Mouse (Mus musculus): ENCODE measurements around the gene Wdr82.

DNA sequence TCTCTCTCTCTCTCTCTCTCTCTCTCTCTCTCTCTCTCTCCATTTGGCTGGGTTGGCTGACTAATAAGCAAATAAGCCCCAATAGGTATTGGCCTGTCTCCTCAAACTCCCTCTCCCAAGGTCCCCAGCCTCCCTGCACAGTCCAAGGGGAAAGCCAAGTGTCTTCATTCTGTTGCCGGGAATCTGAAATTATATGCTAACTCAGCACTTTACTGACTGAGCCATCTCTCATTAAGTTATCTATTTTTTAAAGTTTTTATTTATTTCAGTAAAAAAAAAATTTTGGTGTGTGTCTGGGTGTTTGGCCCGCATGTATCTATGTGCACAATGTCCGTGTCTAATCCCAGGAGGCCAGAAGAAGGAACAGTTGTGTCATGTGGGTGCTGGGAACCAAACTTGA is 31.2 kb downstream of the Wdr82 start:
- TF ChIP-seq CTCF (IDR thresholded peaks at IDR 0.05; ENCODE audit: low read depth): no peak
- TF ChIP-seq EP300 (IDR thresholded peaks at IDR 0.05; ENCODE audit: low read depth): no peak

Measured in heart, postnatal 0 days (tissue).